Mouse (Mus musculus) layer of hippocampus, postnatal 25 days (tissue): ENCODE results near the gene Ttc9. TPM values are rescaled to one million over a fixed set of nuclear protein-coding genes. Genes with fewer than 3 reads are reported as not detected.

Experiments used
- DNase-seq, 2 experiments: peaks; one replicate each; pipeline ENCODE4 v3.0.0; 2022; ENCODE audit warnings: mixed read lengths in 2 of 2, low spot score in 1 of 2; ENCODE audit errors: extremely low spot score in 1 of 2
- total RNA-seq, 2 experiments: library from RNA; stranded (reverse); gene quantifications; 2 replicates each; pipeline ENCODE4 v1.2.3; 2021

Ttc9 gene
- 10 to 100 TPM; 45.3 to 47.4 TPM for total RNA-seq

- peak; percentile 45 to 62 for DNase-seq
Measured at GRCm38 (mm10) chr12:81630915-81631660, at the start of gene Ttc9. Ttc9 (plus strand) TSS chr12:81631249.

GRCm38 (mm10) chr12:81594902-81595671, 36.0 kb upstream of the Ttc9 start, which contains the start of gene Med6:
Med6 (minus strand) TSS chr12:81595008.
- peak; percentile 72 to 81 for DNase-seq

GRCm38 (mm10) chr12:81596547-81597262, 34.3 kb upstream of the Ttc9 start:
- DNase-seq, result no peak

- no peak for DNase-seq
Measured at GRCm38 (mm10) chr12:81604995-81605784, 25.9 kb upstream of the Ttc9 start.

GRCm38 (mm10) chr12:81609445-81609844, 21.6 kb upstream of the Ttc9 start:
- DNase-seq, result no peak

- DNase-seq, result no peak
Measured at GRCm38 (mm10) chr12:81615807-81616206, 15.2 kb upstream of the Ttc9 start.

GRCm38 (mm10) chr12:81616980-81617379, 14.1 kb upstream of the Ttc9 start:
- no peak for DNase-seq

- DNase-seq, result peak; percentile 57 to 89
Measured at GRCm38 (mm10) chr12:81619302-81619701, 11.7 kb upstream of the Ttc9 start.

GRCm38 (mm10) chr12:81623377-81623776, 7.7 kb upstream of the Ttc9 start:
- no peak for DNase-seq

- DNase-seq, result peak in 1 of 2 experiments; percentile 36
Measured at GRCm38 (mm10) chr12:81626226-81626861, 4.7 kb upstream of the Ttc9 start.

GRCm38 (mm10) chr12:81627426-81627825, 3.6 kb upstream of the Ttc9 start:
- DNase-seq, result no peak

- no peak for DNase-seq
Measured at GRCm38 (mm10) chr12:81628091-81628490, 3.0 kb upstream of the Ttc9 start.

- peak; percentile 44 to 48 for DNase-seq
Measured at GRCm38 (mm10) chr12:81630520-81630914, 532 bp upstream of the Ttc9 start.

GRCm38 (mm10) chr12:81631661-81632401, 782 bp downstream of the Ttc9 start:
- DNase-seq, result peak; percentile 33 to 51

- no peak for DNase-seq
Measured at GRCm38 (mm10) chr12:81633246-81633645, 2.2 kb downstream of the Ttc9 start.

- no peak for DNase-seq
Measured at GRCm38 (mm10) chr12:81640656-81641055, 9.6 kb downstream of the Ttc9 start.

- no peak for DNase-seq
Measured at GRCm38 (mm10) chr12:81642361-81643082, 11.5 kb downstream of the Ttc9 start.

GRCm38 (mm10) chr12:81646811-81647210, 15.8 kb downstream of the Ttc9 start:
- DNase-seq, result no peak
